Mouse (Mus musculus): ENCODE measurements at regions not wholly inside any gene's neighbourhood (a gene's known extent, or its start where the extent isn't known, plus 50 kb on each side); places are given as distances from the start of the nearest gene placed in this dataset.

DNA sequence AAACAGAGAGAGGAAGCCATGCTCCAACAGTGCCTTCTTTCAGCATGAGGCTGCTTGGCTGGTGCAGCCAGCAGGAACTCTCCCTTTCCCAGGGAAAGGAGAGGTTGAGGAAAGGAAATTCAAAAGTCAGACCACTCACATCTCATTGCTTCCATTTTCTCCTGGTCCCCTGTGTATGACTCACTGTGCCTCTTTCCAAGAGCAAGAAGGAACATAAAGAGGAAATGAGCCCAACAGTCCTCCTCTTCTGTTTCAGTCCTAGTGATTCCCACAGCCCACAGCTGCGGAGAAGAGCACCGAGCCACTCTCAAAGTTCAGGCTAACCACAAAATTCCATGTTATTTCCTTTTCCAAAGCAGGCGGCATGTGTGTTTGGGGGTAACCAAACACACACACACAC lies 680.0 kb upstream of the Cited2 start:
- no peaks in the 10 kb centered on the region for H3K9me3 ChIP-seq (ENCODE audit: control insufficient read depth, low read length)
- no peaks in the 10 kb centered on the region for H3K4me1 ChIP-seq (replicated peaks; ENCODE audit: control insufficient read depth, insufficient read depth, low read length)
- no peak overlapping the region for H3K9ac ChIP-seq (ENCODE audit: low read length)
- no peak for ATAC-seq (ENCODE audit: low read depth)
- 73% methylated on average over 3 of the region's 3 CpGs for WGBS
- no peak overlapping the region for H3K27ac ChIP-seq (ENCODE audit: low read length)
- H3K4me3 ChIP-seq (ENCODE audit: low read length), result no peak overlapping the region
- no peaks in the 10 kb centered on the region for H3K27me3 ChIP-seq (ENCODE audit: control insufficient read depth, insufficient read depth, low read depth, low read length)
- H3K4me2 ChIP-seq (ENCODE audit: low read depth, low read length), result no peak overlapping the region
- H3K36me3 ChIP-seq (ENCODE audit: control insufficient read depth, insufficient read depth, low read length), result no peaks in the 10 kb centered on the region

DNA sequence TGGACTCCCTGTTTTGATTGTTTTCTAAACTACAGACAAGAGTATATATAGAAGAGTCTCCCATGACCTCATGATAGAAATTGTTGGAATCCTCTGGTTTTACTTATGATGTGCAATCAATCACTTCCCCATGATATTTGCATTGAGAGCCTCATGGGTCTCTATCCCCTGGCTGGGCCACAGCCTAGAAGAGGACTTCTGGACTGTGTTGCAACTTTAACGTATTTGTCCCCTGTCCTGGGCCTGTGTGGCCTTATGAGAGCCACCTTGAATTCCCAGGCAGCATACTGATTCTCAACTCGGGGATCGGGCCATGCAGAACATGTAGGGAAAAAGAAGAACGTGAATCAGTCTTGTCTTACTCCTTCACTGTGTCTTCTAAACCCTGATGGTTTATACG lies 676.3 kb upstream of the Cited2 start:
- Histone ChIP-seq H3K9ac (ENCODE audit: low read length) (no peak overlapping the region), H3K27me3 (ENCODE audit: control insufficient read depth, insufficient read depth, low read depth, low read length) (no peaks in the 10 kb centered on the region), H3K4me2 (ENCODE audit: low read depth, low read length) (no peak overlapping the region), H3K27ac (ENCODE audit: low read length) (no peak overlapping the region), H3K36me3 (ENCODE audit: control insufficient read depth, insufficient read depth, low read length) (no peaks in the 10 kb centered on the region), H3K4me3 (ENCODE audit: low read length) (no peak overlapping the region), H3K9me3 (ENCODE audit: control insufficient read depth, low read length) (no peaks in the 10 kb centered on the region), H3K4me1 (replicated peaks; ENCODE audit: control insufficient read depth, insufficient read depth, low read length) (no peaks in the 10 kb centered on the region)
- no peak for ATAC-seq (ENCODE audit: low read depth)
- 85% methylated on average over 5 of the region's 5 CpGs for WGBS

DNA sequence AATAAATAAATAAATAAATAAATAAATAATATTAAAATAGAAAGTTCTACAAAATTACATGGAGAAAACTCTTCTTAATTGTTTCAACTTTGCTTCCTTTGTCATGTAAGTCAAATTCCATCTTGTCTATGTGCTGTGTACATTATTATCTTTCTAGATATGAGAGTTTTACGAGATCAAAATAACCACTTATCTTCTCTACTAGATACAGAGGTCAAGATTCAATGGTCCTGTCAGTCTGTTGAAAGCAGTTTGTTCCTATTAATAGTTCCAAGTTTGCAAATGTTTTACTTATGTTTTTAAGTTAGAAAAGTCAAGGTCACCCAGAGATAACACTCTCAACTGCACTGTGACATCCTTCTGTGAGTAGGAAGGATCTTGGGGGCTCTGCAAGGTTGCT lies 650.1 kb upstream of the Cited2 start:
- no peaks in the 10 kb centered on the region for H3K36me3 ChIP-seq (ENCODE audit: control insufficient read depth, insufficient read depth, low read length)
- H3K9ac ChIP-seq (ENCODE audit: low read length), result no peak overlapping the region
- no peak for ATAC-seq (ENCODE audit: low read depth)
- H3K27ac ChIP-seq (ENCODE audit: low read length), result no peak overlapping the region
- 53% methylated on average over 1 of the region's 1 CpGs for whole genome bisulfite sequencing
- H3K9me3 ChIP-seq (ENCODE audit: control insufficient read depth, low read length), result no peaks in the 10 kb centered on the region
- no peaks in the 10 kb centered on the region for H3K27me3 ChIP-seq (ENCODE audit: control insufficient read depth, insufficient read depth, low read depth, low read length)
- no peak overlapping the region for H3K4me2 ChIP-seq (ENCODE audit: low read depth, low read length)
- 0 out of 2 replicates have a peak, but pooled peaks cover 3% of the 10 kb centered on the region for H3K4me1 ChIP-seq (replicated peaks; ENCODE audit: control insufficient read depth, insufficient read depth, low read length)
- no peak overlapping the region for H3K4me3 ChIP-seq (ENCODE audit: low read length)

DNA sequence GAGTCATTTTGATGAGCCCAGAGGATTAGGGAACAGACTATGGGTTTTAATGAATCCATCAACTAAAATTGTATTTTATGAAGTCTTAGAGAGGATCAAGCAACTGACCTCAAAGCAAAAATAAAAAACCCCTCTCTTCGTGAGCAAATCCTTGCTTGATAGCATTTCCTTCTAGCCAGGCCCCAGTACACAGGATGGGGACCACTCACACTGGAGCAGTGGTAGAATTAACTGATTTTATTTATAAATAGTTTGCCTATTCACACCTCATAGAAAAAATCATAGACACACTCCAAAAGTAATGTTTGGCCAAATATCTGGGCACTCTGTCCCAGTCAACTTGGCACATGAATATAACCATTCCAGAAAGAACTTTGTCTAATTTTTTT lies 649.0 kb upstream of the Cited2 start:
- 70% methylated on average over 1 of the region's 1 CpGs for WGBS
- H3K4me2 ChIP-seq (ENCODE audit: low read depth, low read length), result no peak overlapping the region
- no peak for ATAC-seq (ENCODE audit: low read depth)
- H3K4me1 ChIP-seq (replicated peaks; ENCODE audit: control insufficient read depth, insufficient read depth, low read length), result 0 out of 2 replicates have a peak, but pooled peaks cover 3% of the 10 kb centered on the region
- no peak overlapping the region for H3K9ac ChIP-seq (ENCODE audit: low read length)
- H3K27me3 ChIP-seq (ENCODE audit: control insufficient read depth, insufficient read depth, low read depth, low read length), result no peaks in the 10 kb centered on the region
- H3K36me3 ChIP-seq (ENCODE audit: control insufficient read depth, insufficient read depth, low read length), result no peaks in the 10 kb centered on the region
- H3K4me3 ChIP-seq (ENCODE audit: low read length), result no peak overlapping the region
- no peaks in the 10 kb centered on the region for H3K9me3 ChIP-seq (ENCODE audit: control insufficient read depth, low read length)
- no peak overlapping the region for H3K27ac ChIP-seq (ENCODE audit: low read length)

DNA sequence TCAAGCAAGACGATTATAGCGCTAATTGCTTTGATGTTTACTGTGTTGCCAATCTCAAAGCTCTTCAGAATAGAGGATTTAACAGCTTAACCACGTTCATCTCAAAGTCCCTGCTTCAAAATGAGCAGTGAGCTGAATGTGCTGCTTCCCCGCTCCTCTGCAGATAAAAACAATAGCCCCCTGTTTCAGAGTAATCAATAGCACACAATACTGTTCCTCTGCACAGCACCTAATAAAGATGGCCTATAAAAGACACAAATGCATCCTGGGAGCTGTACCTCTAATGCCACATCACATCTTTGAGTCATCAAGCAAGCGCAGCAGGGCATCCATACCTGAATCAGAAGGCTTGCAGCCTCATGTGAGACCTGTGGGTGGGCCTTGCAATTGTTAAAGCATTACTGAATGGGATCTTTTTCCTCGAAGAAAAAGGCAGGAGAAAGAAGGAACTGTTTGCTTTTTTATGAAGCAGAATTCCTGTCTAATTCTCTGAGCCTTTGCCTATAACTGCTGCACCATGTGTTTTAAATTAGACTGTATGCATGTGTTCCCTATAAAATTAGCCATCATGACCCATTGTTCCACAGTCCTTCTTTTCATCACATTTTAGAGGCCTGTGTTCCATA lies 648.5 kb upstream of the Cited2 start:
- H3K4me3 ChIP-seq (ENCODE audit: low read length), result no peak overlapping the region
- 60% methylated on average over 6 of the region's 6 CpGs for WGBS
- H3K27me3 ChIP-seq (ENCODE audit: control insufficient read depth, insufficient read depth, low read depth, low read length), result no peaks in the 10 kb centered on the region
- H3K4me2 ChIP-seq (ENCODE audit: low read depth, low read length), result no peak overlapping the region
- H3K4me1 ChIP-seq (replicated peaks; ENCODE audit: control insufficient read depth, insufficient read depth, low read length), result 0 out of 2 replicates have a peak, but pooled peaks cover 3% of the 10 kb centered on the region
- ATAC-seq (ENCODE audit: low read depth), result no peak
- H3K36me3 ChIP-seq (ENCODE audit: control insufficient read depth, insufficient read depth, low read length), result no peaks in the 10 kb centered on the region
- no peaks in the 10 kb centered on the region for H3K9me3 ChIP-seq (ENCODE audit: control insufficient read depth, low read length)
- H3K9ac ChIP-seq (ENCODE audit: low read length), result no peak overlapping the region
- H3K27ac ChIP-seq (ENCODE audit: low read length), result no peak overlapping the region

DNA sequence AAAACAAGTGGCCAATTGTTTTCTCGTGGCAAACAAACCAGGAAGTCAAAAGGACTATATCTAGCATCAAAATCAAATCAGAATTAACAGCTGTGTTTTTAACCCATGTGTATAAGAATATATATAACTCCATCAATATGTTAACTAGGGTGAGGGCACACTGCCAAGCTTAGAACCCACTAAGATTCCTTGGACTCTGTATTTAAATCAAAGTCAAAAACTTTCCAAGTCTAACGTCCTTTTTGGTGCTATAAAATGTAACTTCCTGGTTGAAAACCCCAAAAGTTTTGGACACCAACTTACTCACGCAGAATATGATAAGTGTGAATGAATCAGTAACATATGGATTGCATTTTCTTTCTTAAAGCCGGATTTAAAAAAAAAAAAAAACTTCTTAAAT lies 647.9 kb upstream of the Cited2 start:
- Histone ChIP-seq H3K9me3 (ENCODE audit: control insufficient read depth, low read length) (no peaks in the 10 kb centered on the region), H3K9ac (ENCODE audit: low read length) (no peak overlapping the region), H3K36me3 (ENCODE audit: control insufficient read depth, insufficient read depth, low read length) (no peaks in the 10 kb centered on the region), H3K4me1 (replicated peaks; ENCODE audit: control insufficient read depth, insufficient read depth, low read length) (0 out of 2 replicates have a peak, but pooled peaks cover 3% of the 10 kb centered on the region), H3K27ac (ENCODE audit: low read length) (no peak overlapping the region), H3K27me3 (ENCODE audit: control insufficient read depth, insufficient read depth, low read depth, low read length) (no peaks in the 10 kb centered on the region), H3K4me2 (ENCODE audit: low read depth, low read length) (no peak overlapping the region), H3K4me3 (ENCODE audit: low read length) (no peak overlapping the region)
- peak; percentile 34; the same call in 1 of the 2 replicates for ATAC-seq (ENCODE audit: low read depth)
- WGBS, result 48% methylated on average over 4 of the region's 4 CpGs

DNA sequence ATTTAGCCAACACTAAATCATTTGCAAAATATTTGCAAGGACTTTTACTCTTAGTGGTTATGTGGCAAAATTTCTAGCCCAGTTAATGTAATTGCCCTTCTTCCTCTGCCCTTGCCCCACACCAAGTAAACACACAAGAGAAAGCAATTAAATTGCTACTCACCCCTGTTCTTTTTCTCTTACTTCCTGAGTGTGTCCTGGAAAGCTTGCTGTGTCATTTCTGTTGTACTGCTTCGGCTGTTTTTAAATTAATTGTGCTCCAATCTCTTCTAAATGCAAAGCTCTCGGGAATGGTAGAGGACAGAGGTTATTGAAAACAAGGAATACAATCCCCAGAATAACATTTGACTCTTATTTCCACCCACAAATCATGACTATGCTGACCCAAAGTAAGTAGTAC lies 647.4 kb upstream of the Cited2 start:
- H3K4me1 ChIP-seq (replicated peaks; ENCODE audit: control insufficient read depth, insufficient read depth, low read length), result 0 out of 2 replicates have a peak, but pooled peaks cover 3% of the 10 kb centered on the region
- no peak for ATAC-seq (ENCODE audit: low read depth)
- H3K36me3 ChIP-seq (ENCODE audit: control insufficient read depth, insufficient read depth, low read length), result no peaks in the 10 kb centered on the region
- H3K27ac ChIP-seq (ENCODE audit: low read length), result peak overlapping the region; percentile 68
- H3K9ac ChIP-seq (ENCODE audit: low read length), result no peak overlapping the region
- H3K4me3 ChIP-seq (ENCODE audit: low read length), result no peak overlapping the region
- H3K9me3 ChIP-seq (ENCODE audit: control insufficient read depth, low read length), result no peaks in the 10 kb centered on the region
- no peak overlapping the region for H3K4me2 ChIP-seq (ENCODE audit: low read depth, low read length)
- no peaks in the 10 kb centered on the region for H3K27me3 ChIP-seq (ENCODE audit: control insufficient read depth, insufficient read depth, low read depth, low read length)
- WGBS, result 27% methylated on average over 2 of the region's 2 CpGs

DNA sequence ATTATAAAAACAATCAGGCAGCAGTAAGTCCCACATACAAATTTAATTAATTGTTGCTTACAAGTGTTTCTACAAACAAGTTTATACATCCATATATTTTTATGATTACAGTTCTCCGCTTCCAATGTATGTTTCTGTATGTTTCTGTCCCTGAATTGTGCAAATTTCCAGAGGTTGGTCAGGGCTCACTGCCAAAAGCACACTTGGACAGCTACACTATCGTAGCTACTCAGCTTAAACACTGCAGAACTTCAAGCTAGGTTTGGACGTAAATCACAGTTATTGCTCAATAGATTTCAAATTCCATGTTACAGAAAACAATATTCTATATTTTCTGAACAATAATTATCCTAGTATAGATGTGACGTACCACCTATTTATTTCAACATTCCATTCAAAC lies 646.8 kb upstream of the Cited2 start:
- 41% methylated on average over 4 of the region's 4 CpGs for WGBS
- H3K27ac ChIP-seq (ENCODE audit: low read length), result no peak overlapping the region
- no peak overlapping the region for H3K4me3 ChIP-seq (ENCODE audit: low read length)
- H3K36me3 ChIP-seq (ENCODE audit: control insufficient read depth, insufficient read depth, low read length), result no peaks in the 10 kb centered on the region
- no peak overlapping the region for H3K4me2 ChIP-seq (ENCODE audit: low read depth, low read length)
- H3K4me1 ChIP-seq (replicated peaks; ENCODE audit: control insufficient read depth, insufficient read depth, low read length), result 0 out of 2 replicates have a peak, but pooled peaks cover 3% of the 10 kb centered on the region
- H3K27me3 ChIP-seq (ENCODE audit: control insufficient read depth, insufficient read depth, low read depth, low read length), result no peaks in the 10 kb centered on the region
- H3K9ac ChIP-seq (ENCODE audit: low read length), result no peak overlapping the region
- no peaks in the 10 kb centered on the region for H3K9me3 ChIP-seq (ENCODE audit: control insufficient read depth, low read length)
- ATAC-seq (ENCODE audit: low read depth), result peak; percentile 76; the same call in 1 of the 2 replicates

DNA sequence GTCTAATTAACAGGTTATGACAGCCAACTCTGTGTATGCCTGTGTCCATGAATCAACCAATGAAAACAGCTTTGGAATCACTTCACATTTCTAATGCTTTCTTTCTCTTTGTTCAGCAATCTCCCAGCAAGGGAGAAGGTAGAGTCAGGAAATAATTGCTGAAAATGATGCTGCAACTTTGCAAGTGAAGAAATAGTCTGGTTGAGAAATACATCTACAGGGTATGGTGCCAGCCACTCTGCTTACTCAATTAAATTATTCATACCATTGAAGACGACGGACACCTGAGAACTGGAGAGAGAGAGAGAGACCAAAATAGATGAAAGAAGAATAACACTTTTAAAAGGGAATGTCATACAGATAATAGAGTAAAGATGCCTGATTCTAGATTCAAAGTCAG lies 645.4 kb upstream of the Cited2 start:
- H3K36me3 ChIP-seq (ENCODE audit: control insufficient read depth, insufficient read depth, low read length), result no peaks in the 10 kb centered on the region
- ATAC-seq (ENCODE audit: low read depth), result no peak
- WGBS, result 83% methylated on average over 2 of the region's 2 CpGs
- no peaks in the 10 kb centered on the region for H3K27me3 ChIP-seq (ENCODE audit: control insufficient read depth, insufficient read depth, low read depth, low read length)
- no peak overlapping the region for H3K4me3 ChIP-seq (ENCODE audit: low read length)
- H3K9ac ChIP-seq (ENCODE audit: low read length), result no peak overlapping the region
- 0 out of 2 replicates have a peak, but pooled peaks cover 3% of the 10 kb centered on the region for H3K4me1 ChIP-seq (replicated peaks; ENCODE audit: control insufficient read depth, insufficient read depth, low read length)
- no peaks in the 10 kb centered on the region for H3K9me3 ChIP-seq (ENCODE audit: control insufficient read depth, low read length)
- no peak overlapping the region for H3K4me2 ChIP-seq (ENCODE audit: low read depth, low read length)
- no peak overlapping the region for H3K27ac ChIP-seq (ENCODE audit: low read length)

DNA sequence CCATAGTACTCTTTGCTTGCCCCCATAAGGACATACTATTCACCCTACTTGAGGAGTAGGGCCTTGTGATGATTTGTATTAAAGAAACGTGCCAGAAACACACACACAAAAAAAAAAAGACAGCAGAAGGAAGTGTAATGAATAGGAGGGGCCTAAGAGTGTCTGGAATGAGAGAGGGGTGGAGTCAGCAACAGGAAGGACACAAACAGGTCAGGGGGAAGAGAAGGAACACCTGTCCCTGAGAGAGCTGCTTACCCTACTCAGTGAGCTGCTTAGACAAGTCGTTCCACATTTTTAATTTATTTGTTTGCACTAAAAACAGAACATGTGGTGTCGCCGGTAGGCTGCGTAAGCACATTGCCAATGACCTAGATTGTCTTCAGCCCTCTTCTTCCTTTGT lies 642.2 kb upstream of the Cited2 start:
- Histone ChIP-seq H3K27ac (ENCODE audit: low read length) (no peak overlapping the region), H3K9ac (ENCODE audit: low read length) (no peak overlapping the region), H3K4me1 (replicated peaks; ENCODE audit: control insufficient read depth, insufficient read depth, low read length) (no peaks in the 10 kb centered on the region), H3K27me3 (ENCODE audit: control insufficient read depth, insufficient read depth, low read depth, low read length) (no peaks in the 10 kb centered on the region), H3K4me2 (ENCODE audit: low read depth, low read length) (no peak overlapping the region), H3K9me3 (ENCODE audit: control insufficient read depth, low read length) (no peaks in the 10 kb centered on the region), H3K4me3 (ENCODE audit: low read length) (no peak overlapping the region), H3K36me3 (ENCODE audit: control insufficient read depth, insufficient read depth, low read length) (no peaks in the 10 kb centered on the region)
- no peak for ATAC-seq (ENCODE audit: low read depth)
- 68% methylated on average over 5 of the region's 5 CpGs for WGBS

All from lung, embryonic 16.5 days (tissue).